Mouse (Mus musculus) MEL (cell line): ENCODE measurements around the gene Edem3. TPM values are rescaled to one million over a fixed set of nuclear protein-coding genes. Genes with fewer than 3 reads are reported as not detected.

ENCODE experiments used
- DNase-seq: peaks from one replicate; pipeline ENCODE4 v3.0.0; 2011; ENCODE audit warnings: low read depth, low spot score
- H3K27ac ChIP-seq: 2 replicates; pipeline ENCODE4 v1.5.1; 2012; ENCODE audit warnings: low read depth, mild to moderate bottlenecking, control low read depth, low read length, moderate library complexity; ENCODE audit not compliant: control insufficient read depth
- H3K27me3 ChIP-seq, 2 experiments: fragments of 150-350 bp in 1 of 2; sonication (generic) in 1 of 2; 2 replicates each; pipeline ENCODE4 v1.6.1; 2012; ENCODE audit warnings: low read length in 2 of 2, mild to moderate bottlenecking in 2 of 2, improper control_type of control experiment in 1 of 2, moderate library complexity in 1 of 2; ENCODE audit not compliant: insufficient read depth in 2 of 2, control insufficient read depth in 1 of 2
- H3K36me3 ChIP-seq, 2 experiments: 2 replicates each; pipeline ENCODE4 v1.6.1; 2012 to 2014; ENCODE audit warnings: low read length in 2 of 2, improper control_type of control experiment in 1 of 2, inconsistent platforms in 1 of 2, mild to moderate bottlenecking in 1 of 2; ENCODE audit not compliant: insufficient read depth in 2 of 2, control insufficient read depth in 1 of 2
- H3K4me1 ChIP-seq, 2 experiments: fragments of 150-350 bp in 1 of 2; sonication (generic) in 1 of 2; 2 replicates each; pipeline ENCODE4 v1.6.1; 2012; ENCODE audit warnings: low read length in 2 of 2, improper control_type of control experiment in 1 of 2, mild to moderate bottlenecking in 1 of 2; ENCODE audit not compliant: insufficient read depth in 2 of 2, control insufficient read depth in 1 of 2
- H3K4me3 ChIP-seq, 2 experiments: fragments of 150-350 bp in 1 of 2; sonication (generic) in 1 of 2; 2 replicates each; pipeline ENCODE4 v1.5.1; 2012; ENCODE audit warnings: low read depth in 2 of 2, low read length in 2 of 2, mild to moderate bottlenecking in 2 of 2, moderate library complexity in 2 of 2, control low read depth in 1 of 2, improper control_type of control experiment in 1 of 2; ENCODE audit not compliant: control insufficient read depth in 1 of 2, insufficient read depth in 1 of 2
- H3K79me2 ChIP-seq: 2 replicates; pipeline ENCODE4 v1.6.1; 2012; ENCODE audit warnings: mild to moderate bottlenecking, low read length, moderate library complexity; ENCODE audit not compliant: control insufficient read depth, poor library complexity, insufficient read depth
- H3K9ac ChIP-seq: 2 replicates; pipeline ENCODE4 v1.6.1; 2012; ENCODE audit warnings: low read depth, mild to moderate bottlenecking, control low read depth, low read length, moderate library complexity; ENCODE audit not compliant: control insufficient read depth, poor library complexity, severe bottlenecking
- H3K9me3 ChIP-seq: fragments of 150-350 bp; sonication (generic); replicated peaks from 2 replicates; pipeline ENCODE4 v1.6.1; 2012; ENCODE audit warnings: mild to moderate bottlenecking, low read length, improper control_type of control experiment, moderate library complexity; ENCODE audit not compliant: insufficient read depth
- CHD1 ChIP-seq: IDR thresholded peaks from 2 replicates; pipeline ENCODE4 v1.6.1; 2012; ENCODE audit warnings: low read depth, mild to moderate bottlenecking, inconsistent platforms, low read length, improper control_type of control experiment
- E2F4 ChIP-seq: IDR thresholded peaks from 2 replicates; pipeline ENCODE4 v1.6.1; 2011; ENCODE audit warnings: low read depth, low read length, improper control_type of control experiment, borderline replicate concordance
- EP300 ChIP-seq, 2 experiments: IDR thresholded peaks; 2 replicates each; pipeline ENCODE4 v1.6.1; 2011; ENCODE audit warnings: improper control_type of control experiment in 2 of 2, low read length in 2 of 2, low read depth in 1 of 2, mild to moderate bottlenecking in 1 of 2
- ETS1 ChIP-seq: IDR thresholded peaks from 2 replicates; pipeline ENCODE4 v1.6.1; 2012; ENCODE audit warnings: low read depth, mild to moderate bottlenecking, inconsistent platforms, low read length, improper control_type of control experiment, moderate library complexity
- GABPA ChIP-seq: IDR thresholded peaks from 2 replicates; pipeline ENCODE4 v1.6.1; 2012; ENCODE audit warnings: low read depth, mild to moderate bottlenecking, inconsistent platforms, low read length, improper control_type of control experiment, moderate library complexity
- GATA1 ChIP-seq: IDR thresholded peaks from 2 replicates; pipeline ENCODE4 v1.6.1; 2011; ENCODE audit warnings: low read depth, low read length, improper control_type of control experiment
- KAT2A ChIP-seq: conservative IDR thresholded peaks from 2 replicates; pipeline ENCODE4 v1.6.1; 2012; ENCODE audit warnings: low read depth, low read length, improper control_type of control experiment, inconsistent platforms
- MAFK ChIP-seq: IDR thresholded peaks from 2 replicates; pipeline ENCODE4 v1.6.1; 2011; ENCODE audit warnings: low read depth, mild to moderate bottlenecking, low read length, improper control_type of control experiment, borderline replicate concordance
- MEF2A ChIP-seq: IDR thresholded peaks from 2 replicates; pipeline ENCODE4 v1.6.1; 2014; ENCODE audit warnings: low read depth, mild to moderate bottlenecking, inconsistent platforms, low read length, improper control_type of control experiment; ENCODE audit not compliant: poor library complexity, insufficient replicate concordance, severe bottlenecking; ENCODE audit errors: extremely low read depth
- MXI1 ChIP-seq: IDR thresholded peaks from 2 replicates; pipeline ENCODE4 v1.6.1; 2011; ENCODE audit warnings: mild to moderate bottlenecking, low read depth, low read length, improper control_type of control experiment
- MYB ChIP-seq: IDR thresholded peaks from 2 replicates; pipeline ENCODE4 v1.6.1; 2011; ENCODE audit warnings: mild to moderate bottlenecking, low read depth, low read length, improper control_type of control experiment
- NELFE ChIP-seq: IDR thresholded peaks from 2 replicates; pipeline ENCODE4 v1.6.1; 2011; ENCODE audit warnings: low read depth, low read length, improper control_type of control experiment
- NRF1 ChIP-seq: IDR thresholded peaks from 2 replicates; pipeline ENCODE4 v1.6.1; 2014; ENCODE audit warnings: low read depth, mild to moderate bottlenecking, inconsistent platforms, low read length, improper control_type of control experiment, moderate library complexity; ENCODE audit not compliant: poor library complexity, insufficient read depth, severe bottlenecking
- POLR2A ChIP-seq, 2 experiments: IDR thresholded peaks; 2 replicates each; pipeline ENCODE4 v1.6.1; 2011 to 2012; ENCODE audit warnings: low read length in 2 of 2, mild to moderate bottlenecking in 2 of 2, control low read depth in 1 of 2, improper control_type of control experiment in 1 of 2, low read depth in 1 of 2, moderate library complexity in 1 of 2; ENCODE audit not compliant: control insufficient read depth in 1 of 2, insufficient read depth in 1 of 2, poor library complexity in 1 of 2
- POLR2AphosphoS2 ChIP-seq: IDR thresholded peaks from 2 replicates; pipeline ENCODE4 v1.6.1; 2011; ENCODE audit warnings: low read length, improper control_type of control experiment
- POLR2AphosphoS5 ChIP-seq: IDR thresholded peaks from 2 replicates; pipeline ENCODE4 v1.6.1; 2012; ENCODE audit warnings: low read depth, borderline replicate concordance, mild to moderate bottlenecking, inconsistent platforms, low read length, moderate library complexity, mixed read lengths
- RCOR1 ChIP-seq: IDR thresholded peaks from 2 replicates; pipeline ENCODE4 v1.6.1; 2012; ENCODE audit warnings: low read depth, mild to moderate bottlenecking, inconsistent platforms, low read length, improper control_type of control experiment
- SIN3A ChIP-seq: IDR thresholded peaks from 2 replicates; pipeline ENCODE4 v1.6.1; 2012; ENCODE audit warnings: low read length, improper control_type of control experiment, inconsistent platforms
- TAL1 ChIP-seq: IDR thresholded peaks from 2 replicates; pipeline ENCODE4 v1.6.1; 2012; ENCODE audit warnings: mild to moderate bottlenecking, inconsistent platforms, low read length, moderate library complexity, mixed read lengths
- TBP ChIP-seq: IDR thresholded peaks from 2 replicates; pipeline ENCODE4 v1.8.0; 2011; ENCODE audit warnings: low read depth, low read length, improper control_type of control experiment
- UBTF ChIP-seq: IDR thresholded peaks from 2 replicates; pipeline ENCODE4 v1.6.1; 2012; ENCODE audit warnings: low read depth, mild to moderate bottlenecking, inconsistent platforms, low read length, improper control_type of control experiment, moderate library complexity, borderline replicate concordance; ENCODE audit not compliant: insufficient read depth
- USF1 ChIP-seq: IDR thresholded peaks from 2 replicates; pipeline ENCODE4 v1.6.1; 2014; ENCODE audit warnings: low read depth, mild to moderate bottlenecking, inconsistent platforms, low read length, improper control_type of control experiment, moderate library complexity
- ZC3H11A ChIP-seq: IDR thresholded peaks from 2 replicates; pipeline ENCODE4 v1.6.1; 2012; ENCODE audit warnings: low read depth, mild to moderate bottlenecking, inconsistent platforms, low read length, improper control_type of control experiment
- ZKSCAN1 ChIP-seq: IDR thresholded peaks from 2 replicates; pipeline ENCODE4 v1.6.1; 2012; ENCODE audit warnings: low read depth, mild to moderate bottlenecking, inconsistent platforms, low read length, improper control_type of control experiment, moderate library complexity
- ZMIZ1 ChIP-seq: IDR thresholded peaks from 2 replicates; pipeline ENCODE4 v1.6.1; 2012; ENCODE audit warnings: low read depth, mild to moderate bottlenecking, inconsistent platforms, low read length, improper control_type of control experiment, moderate library complexity
- polyA plus RNA-seq, 2 experiments: library from polyadenylated mRNA; stranded (reverse) in 1 of 2; unstranded in 1 of 2; fragments of >175 nt in 1 of 2; fragments of >200 nt in 1 of 2; gene quantifications; 2 replicates each; pipeline versions ENCODE4 v1.2.1 to v1.2.4; 2012; ENCODE audit warnings: low replicate concordance in 2 of 2, low read depth in 1 of 2; ENCODE audit not compliant: insufficient read length in 2 of 2, insufficient read depth in 1 of 2, missing spikeins in 1 of 2
- total RNA-seq: library from RNA; depleted of rRNA; stranded (reverse); fragments of 300-350 nt; gene quantifications from 2 replicates; pipeline ENCODE4 v1.2.3, GENCODE M21; 2012

Gene Edem3
- total and polyA plus RNA-seq, 3 experiments: 11.6 to 15.6 TPM; not detected in 1

DNA sequence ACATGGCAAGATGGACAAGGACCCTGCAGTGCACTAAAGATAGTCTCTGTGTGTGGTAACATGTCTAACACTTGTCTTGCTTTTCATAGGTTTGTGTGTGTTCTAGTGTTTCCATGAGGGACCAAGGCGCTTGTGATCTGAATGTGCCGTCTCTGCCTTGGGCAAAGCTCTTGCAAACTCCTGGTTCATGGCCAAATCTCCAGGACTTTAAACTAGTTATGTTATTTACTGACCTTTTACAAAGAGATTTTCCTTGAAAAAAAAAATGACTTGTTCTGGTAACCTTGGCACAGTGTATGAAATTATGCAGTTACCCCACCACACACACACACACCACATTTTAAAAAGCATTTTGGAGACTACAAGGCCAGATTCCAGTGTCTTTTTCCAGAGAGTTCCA is 34.6 kb upstream of the Edem3 start:
- peaks cover 3 to 7% of the 10 kb centered on the region in 2 experiments for H3K4me1 ChIP-seq
- H3K9me3 ChIP-seq: no peaks in the 10 kb centered on the region
- peaks cover 0 to 5% of the 10 kb centered on the region in 2 experiments; a peak in 3 of 4 replicates for H3K36me3 ChIP-seq
- no peak overlapping the region for H3K9ac ChIP-seq
- no peak overlapping the region for H3K27ac ChIP-seq
- H3K4me3 ChIP-seq: no peak overlapping the region
- no peaks in the 10 kb centered on the region for H3K27me3 ChIP-seq
- no peaks in the 10 kb centered on the region for H3K79me2 ChIP-seq
- TF ChIP-seq NELFE (no peak), MAFK (no peak), ZKSCAN1 (no peak), RCOR1 (no peak), ETS1 (no peak), MYB (no peak), MEF2A (no peak)
- DNase-seq: no peak

DNA sequence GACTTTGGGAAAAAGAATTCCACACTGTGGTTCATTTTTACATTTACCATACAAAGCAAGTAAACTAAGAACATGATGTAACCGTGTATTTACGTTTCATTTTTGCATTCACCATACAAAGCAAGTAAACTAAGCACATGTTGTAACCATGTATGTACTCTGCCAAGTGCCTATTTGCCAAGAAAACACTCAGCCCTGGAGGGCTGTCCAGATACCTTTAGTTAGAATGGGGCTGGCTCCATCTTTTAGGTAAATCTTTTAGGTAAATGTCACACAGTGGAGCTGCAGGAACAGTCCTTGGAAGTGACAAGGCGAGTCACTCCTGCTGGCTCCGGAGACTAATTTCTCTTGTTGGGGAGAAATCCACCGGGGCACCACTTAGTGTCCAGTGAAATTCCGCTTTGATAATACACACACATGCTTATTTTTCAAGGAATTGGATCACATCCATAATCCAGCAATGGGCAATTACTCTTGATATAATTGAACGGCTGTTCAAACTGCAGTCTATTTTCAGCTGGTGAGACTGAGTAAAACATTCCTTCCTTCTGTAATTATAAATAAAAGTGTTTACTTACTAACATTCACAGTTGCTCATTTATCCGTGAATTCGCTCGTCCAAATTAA is 33.7 kb upstream of the Edem3 start:
- TF ChIP-seq E2F4: no peak
- no peak for TF ChIP-seq TAL1
- no peak for TF ChIP-seq MXI1
- TF ChIP-seq TBP: no peak
- no peak for TF ChIP-seq SIN3A
- H3K4me1 ChIP-seq: peaks cover 3 to 16% of the 10 kb centered on the region in 2 experiments
- H3K9me3 ChIP-seq: no peaks in the 10 kb centered on the region
- H3K36me3 ChIP-seq: peaks cover 0 to 14% of the 10 kb centered on the region in 2 experiments; a peak in 3 of 4 replicates
- no peak overlapping the region for H3K9ac ChIP-seq
- no peak overlapping the region for H3K4me3 ChIP-seq
- DNase-seq: no peak
- H3K79me2 ChIP-seq: no peaks in the 10 kb centered on the region
- no peaks in the 10 kb centered on the region for H3K27me3 ChIP-seq
- H3K27ac ChIP-seq: no peak overlapping the region

GRCm38 (mm10) chr1:151723771-151724170 is 31.4 kb upstream of the Edem3 start:
- no peak overlapping the region for H3K27ac ChIP-seq
- no peak overlapping the region for H3K9ac ChIP-seq
- peaks cover 9 to 22% of the 10 kb centered on the region in 2 experiments for H3K4me1 ChIP-seq
- DNase-seq: no peak
- H3K4me3 ChIP-seq: no peak overlapping the region
- H3K9me3 ChIP-seq: no peaks in the 10 kb centered on the region
- H3K36me3 ChIP-seq: peaks cover 0 to 24% of the 10 kb centered on the region in 2 experiments; a peak in 3 of 4 replicates
- no peaks in the 10 kb centered on the region for H3K27me3 ChIP-seq
- H3K79me2 ChIP-seq: no peaks in the 10 kb centered on the region
- TF ChIP-seq SIN3A: no peak
- TF ChIP-seq MXI1: no peak
- TF ChIP-seq ZKSCAN1: no peak
- no peak for TF ChIP-seq ZMIZ1
- no peak for TF ChIP-seq MEF2A
- TF ChIP-seq EP300 (IDR thresholded peaks at IDR 0.05; ENCODE audit: low read depth in 1 of 2, low read length in 2 of 2): no peak
- TF ChIP-seq GATA1: no peak
- no peak for TF ChIP-seq TAL1
- TF ChIP-seq POLR2A (IDR thresholded peaks at IDR 0.05; ENCODE audit: control insufficient read depth in 1 of 2, insufficient read depth in 1 of 2, low read depth in 1 of 2, low read length in 2 of 2, poor library complexity in 1 of 2): no peak
- no peak for TF ChIP-seq ZC3H11A
- TF ChIP-seq NRF1: no peak
- TF ChIP-seq UBTF: no peak
- TF ChIP-seq POLR2AphosphoS5: no peak
- TF ChIP-seq GABPA: no peak
- no peak for TF ChIP-seq KAT2A
- TF ChIP-seq USF1: no peak
- TF ChIP-seq CHD1: no peak
- no peak for TF ChIP-seq TBP
- no peak for TF ChIP-seq POLR2AphosphoS2
